In genomic region chr4:43743099-43743498, GRCm38 (mm10) we compare ENCODE assay signal across 25 mouse cellular contexts. TPM values are rescaled to one million over a fixed set of nuclear protein-coding genes. Genes with fewer than 3 reads are reported as not detected.
DNase-seq lines count a peak whose midpoint lies in the region; ATAC-seq and TF ChIP-seq lines count a peak whose summit lies in the region.
"Had no signal": no experiment of that assay in that cellular context is flagged by ENCODE, and none has a peak within 500 bp of the region (broad histone marks: within the 10 kb centered on the region; RNA-seq: fewer than 3 reads in every experiment).

No protein-coding gene starts in this region.

- 62% methylated on average over 1 of the region's 1 CpGs for WGBS in hindbrain, postnatal 0 days
- WGBS in hindbrain, embryonic 12.5 days: 73% methylated on average over 1 of the region's 1 CpGs

- H3K4me3 ChIP-seq in hindbrain, postnatal 0 days (ENCODE audit: low read length): no peak overlapping the region
- no peak overlapping the region for H3K4me3 ChIP-seq in hindbrain, embryonic 12.5 days
- H3K4me3 ChIP-seq in left cerebral cortex, adult 2 months: no peak overlapping the region
- H3K4me3 ChIP-seq in MEL (ENCODE audit: control insufficient read depth in 1 of 2, insufficient read depth in 1 of 2, low read depth in 2 of 2, low read length in 2 of 2): no peak overlapping the region
- H3K4me3 ChIP-seq: forebrain, embryonic 13.5 days; limb, embryonic 13.5 days; lung, embryonic 15.5 days; neural tube, embryonic 12.5 days had no signal

- ATAC-seq in hindbrain, postnatal 0 days: no peak
- no peak for ATAC-seq in hindbrain, embryonic 12.5 days (ENCODE audit: low FRiP score)
- ATAC-seq: forebrain, embryonic 13.5 days had no signal

- H3K27ac ChIP-seq in hindbrain, postnatal 0 days: no peak overlapping the region
- H3K27ac ChIP-seq in hindbrain, embryonic 12.5 days: no peak overlapping the region
- no peak overlapping the region for H3K27ac ChIP-seq in left cerebral cortex, adult 2 months
- H3K27ac ChIP-seq in MEL (ENCODE audit: control insufficient read depth, low read depth, low read length): no peak overlapping the region
- H3K27ac ChIP-seq: forebrain, embryonic 13.5 days; hindbrain, embryonic 14.5 days; limb, embryonic 13.5 days; lung, embryonic 15.5 days; neural tube, embryonic 12.5 days had no signal

- H3K9me3 ChIP-seq in hindbrain, postnatal 0 days (ENCODE audit: low read length): no peaks in the 10 kb centered on the region
- H3K9me3 ChIP-seq in hindbrain, embryonic 12.5 days (replicated peaks): no peaks in the 10 kb centered on the region
- no peaks in the 10 kb centered on the region for H3K9me3 ChIP-seq in MEL (replicated peaks; ENCODE audit: insufficient read depth, low read length)
- H3K9me3 ChIP-seq: forebrain, embryonic 13.5 days; G1E; limb, embryonic 13.5 days; lung, embryonic 15.5 days; neural tube, embryonic 12.5 days had no signal

- H3K4me2 ChIP-seq in hindbrain, postnatal 0 days (ENCODE audit: low read depth, low read length): no peak overlapping the region
- H3K4me2 ChIP-seq in hindbrain, embryonic 12.5 days (replicated peaks): no peak overlapping the region
- H3K4me2 ChIP-seq: forebrain, embryonic 13.5 days; hindbrain, embryonic 14.5 days; limb, embryonic 13.5 days; lung, embryonic 15.5 days; neural tube, embryonic 12.5 days had no signal

- no peak for TF ChIP-seq EP300 in MEL (IDR thresholded peaks at IDR 0.05; ENCODE audit: low read depth in 1 of 2, low read length in 2 of 2)

- TF ChIP-seq POLR2A in MEL (IDR thresholded peaks at IDR 0.05; ENCODE audit: control insufficient read depth in 1 of 2, insufficient read depth in 1 of 2, low read depth in 1 of 2, low read length in 2 of 2, poor library complexity in 1 of 2): no peak

- no peaks in the 10 kb centered on the region for H3K79me2 ChIP-seq in MEL (ENCODE audit: control insufficient read depth, insufficient read depth, low read length, poor library complexity)

- H3K9ac ChIP-seq in hindbrain, postnatal 0 days (replicated peaks; ENCODE audit: low read length): no peak overlapping the region
- no peak overlapping the region for H3K9ac ChIP-seq in hindbrain, embryonic 12.5 days
- H3K9ac ChIP-seq in MEL (ENCODE audit: control insufficient read depth, low read depth, low read length, poor library complexity, severe bottlenecking): no peak overlapping the region
- H3K9ac ChIP-seq: forebrain, embryonic 13.5 days; hindbrain, embryonic 14.5 days; limb, embryonic 13.5 days; lung, embryonic 15.5 days; neural tube, embryonic 12.5 days had no signal

- no peak for DNase-seq in hindbrain, postnatal 0 days (ENCODE audit: low spot score)
- no peak for DNase-seq in left cerebral cortex, adult 2 months (ENCODE audit: extremely low spot score in 1 of 2, low spot score in 2 of 2)
- no peak for DNase-seq in left cerebral cortex, adult 18-20 months (ENCODE audit: low spot score in 2 of 2)
- DNase-seq in 3T3-L1 (ENCODE audit: low read depth, low spot score): peak; percentile 59
- DNase-seq in MEL (ENCODE audit: low read depth, low spot score): no peak
- DNase-seq in frontal cortex, postnatal 36 days (ENCODE audit: low spot score in 2 of 2): no peak
- DNase-seq: adrenal gland, adult 8-10 months; cerebellum, adult 11 months; cerebellum, postnatal 14 days; thymus, postnatal 36 days had no signal

- TF ChIP-seq CTCF in hindbrain, postnatal 0 days (IDR thresholded peaks at IDR 0.05; ENCODE audit: low read depth): peak; percentile 23; the same call in 1 of the 2 replicates
- TF ChIP-seq CTCF in left cerebral cortex, adult 2 months (IDR thresholded peaks at IDR 0.05): peak; percentile 48
- TF ChIP-seq CTCF in MEL (IDR thresholded peaks at IDR 0.05 in 2 of 3, conservative IDR thresholded peaks at IDR 0.05 in 1 of 3; ENCODE audit: control insufficient read depth in 1 of 3, insufficient read depth in 1 of 3, low read depth in 2 of 3, low read length in 3 of 3, poor library complexity in 1 of 3, severe bottlenecking in 1 of 3): peak in 1 of 3 experiments; percentile 29; a peak in 2 of 6 replicates

- no peaks in the 10 kb centered on the region for H3K4me1 ChIP-seq in hindbrain, postnatal 0 days (ENCODE audit: insufficient read depth, low read length)
- no peaks in the 10 kb centered on the region for H3K4me1 ChIP-seq in hindbrain, embryonic 12.5 days
- H3K4me1 ChIP-seq in MEL (ENCODE audit: control insufficient read depth in 1 of 2, insufficient read depth in 2 of 2, low read length in 2 of 2): no peaks in the 10 kb centered on the region
- H3K4me1 ChIP-seq: forebrain, embryonic 13.5 days; neural tube, embryonic 12.5 days had no signal

- H3K36me3 ChIP-seq in hindbrain, postnatal 0 days (ENCODE audit: insufficient read depth, low read length): no peaks in the 10 kb centered on the region
- H3K36me3 ChIP-seq in hindbrain, embryonic 12.5 days: no peaks in the 10 kb centered on the region
- no peaks in the 10 kb centered on the region for H3K36me3 ChIP-seq in MEL (ENCODE audit: control insufficient read depth in 1 of 2, insufficient read depth in 2 of 2, low read length in 2 of 2)
- H3K36me3 ChIP-seq: G1E; limb, embryonic 13.5 days; lung, embryonic 15.5 days; neural tube, embryonic 12.5 days had no signal

- TF ChIP-seq RAD21 in MEL (IDR thresholded peaks at IDR 0.05; ENCODE audit: low read depth, low read length): peak; percentile 19

- no peaks in the 10 kb centered on the region for H3K27me3 ChIP-seq in hindbrain, postnatal 0 days (ENCODE audit: insufficient read depth, low read length)
- no peaks in the 10 kb centered on the region for H3K27me3 ChIP-seq in hindbrain, embryonic 12.5 days
- H3K27me3 ChIP-seq in MEL (ENCODE audit: control insufficient read depth in 1 of 2, insufficient read depth in 2 of 2, low read length in 2 of 2): peaks cover 8 to 23% of the 10 kb centered on the region in 2 experiments
- H3K27me3 ChIP-seq: forebrain, embryonic 13.5 days; limb, embryonic 13.5 days; lung, embryonic 15.5 days; neural tube, embryonic 12.5 days had no signal

- intact Hi-C loops in left cerebral cortex, adult 2 months (cut with DNase I): loop anchor here (10.0 kb wide), 1 partner anchor 242 kb away; the partner anchor contains the start of gene Ccin

TF ChIP-seq in MEL, 35 proteins besides CTCF, POLR2A, EP300 and RAD21:
- peak; percentile 31; the same call in 1 of the 2 replicates for TF ChIP-seq SMC3 (IDR thresholded peaks at IDR 0.05; ENCODE audit: low read depth, low read length)
- no peak for TF ChIP-seq CHD2 (IDR thresholded peaks at IDR 0.05; ENCODE audit: low read length)
- TF ChIP-seq ETS1 (IDR thresholded peaks at IDR 0.05; ENCODE audit: low read depth, low read length): no peak

RNA-seq across cellular contexts. Expression of gene Spaar, which starts 13.3 kb away (rescaled TPM):
- 0.10 and 0.22 TPM in 2 replicates for total RNA-seq in hindbrain, postnatal 0 days (2014; rRNA removed)
- polyA plus RNA-seq in hindbrain, postnatal 0 days (2015; fragmentation: Nextera tagmentation; extraction: Ambion mirVana): 0.08 and 0.13 TPM in 2 replicates
- polyA plus RNA-seq in hindbrain, embryonic 12.5 days (2016; fragmentation: Nextera tagmentation; extraction: Ambion mirVana): 0.05 and 0.13 TPM in 2 replicates
- total RNA-seq in left cerebral cortex, adult 2 months (2021): under 1 TPM; 0.63 to 1.00 TPM
- total RNA-seq in left cerebral cortex, adult 18-20 months (2021): 1 to 10 TPM in 1 of 2 experiments, under 1 TPM in 1; 0.44 to 1.1 TPM
- not detected in 2 replicates for total RNA-seq in MEL (2012; rRNA removed)
- not detected for polyA plus RNA-seq in MEL (2012; ENCODE audit: insufficient read depth in 1 of 2, insufficient read length in 2 of 2, low read depth in 1 of 2, low replicate concordance in 2 of 2, missing spikeins in 1 of 2)
- total RNA-seq: monocyte, adult 5-6 weeks had no signal
- polyA plus RNA-seq: forebrain, embryonic 13.5 days; G1E; neural tube, embryonic 12.5 days had no signal

RNA-seq across cellular contexts. Expression of gene Hrct1, which starts 16.1 kb away (rescaled TPM):
- total RNA-seq in hindbrain, postnatal 0 days (2014; rRNA removed): 0.73 and 1.8 TPM in 2 replicates
- 0.70 and 0.92 TPM in 2 replicates for polyA plus RNA-seq in hindbrain, postnatal 0 days (2015; fragmentation: Nextera tagmentation; extraction: Ambion mirVana)
- 0.21 and 0.28 TPM in 2 replicates for polyA plus RNA-seq in hindbrain, embryonic 12.5 days (2016; fragmentation: Nextera tagmentation; extraction: Ambion mirVana)
- 1 to 10 TPM in 1 of 2 experiments, under 1 TPM in 1; 0.87 to 1.1 TPM for total RNA-seq in left cerebral cortex, adult 2 months (2021)
- 1 to 10 TPM in 1 of 2 experiments, under 1 TPM in 1; 0.61 to 1.5 TPM for total RNA-seq in left cerebral cortex, adult 18-20 months (2021)
- not detected in 2 replicates for total RNA-seq in MEL (2012; rRNA removed)
- not detected for polyA plus RNA-seq in MEL (2012; ENCODE audit: insufficient read depth in 1 of 2, insufficient read length in 2 of 2, low read depth in 1 of 2, low replicate concordance in 2 of 2, missing spikeins in 1 of 2)
- total RNA-seq: monocyte, adult 5-6 weeks had no signal
- polyA plus RNA-seq: G1E had no signal

RNA-seq across cellular contexts. Expression of gene Olfr159, which starts 27.7 kb away (rescaled TPM):
- total RNA-seq in hindbrain, postnatal 0 days (2014; rRNA removed): not detected in 2 replicates
- not detected in 2 replicates for polyA plus RNA-seq in hindbrain, postnatal 0 days (2015; fragmentation: Nextera tagmentation; extraction: Ambion mirVana)
- not detected in 2 replicates for polyA plus RNA-seq in hindbrain, embryonic 12.5 days (2016; fragmentation: Nextera tagmentation; extraction: Ambion mirVana)
- not detected for total RNA-seq in left cerebral cortex, adult 2 months (2021)
- total RNA-seq in left cerebral cortex, adult 18-20 months (2021): not detected
- not detected in 2 replicates for total RNA-seq in MEL (2012; rRNA removed)
- not detected for polyA plus RNA-seq in MEL (2012; ENCODE audit: insufficient read depth in 1 of 2, insufficient read length in 2 of 2, low read depth in 1 of 2, low replicate concordance in 2 of 2, missing spikeins in 1 of 2)
- total RNA-seq: adrenal gland, adult 8-10 months; G1E; gastrocnemius, adult 18-20 months; heart, adult 18-20 months; heart, postnatal 14 days; left cerebral cortex, postnatal 10 days; monocyte, adult 5-6 weeks had no signal
- polyA plus RNA-seq: forebrain, embryonic 13.5 days; G1E; hindbrain, embryonic 14.5 days; kidney, embryonic 14.5 days; limb, embryonic 13.5 days; lung, embryonic 15.5 days; neural tube, embryonic 12.5 days; spleen, adult 2 months; testis, adult 2 months had no signal

RNA-seq across cellular contexts. Expression of gene Olfr71, which starts 33.0 kb away (rescaled TPM):
- total RNA-seq in hindbrain, postnatal 0 days (2014; rRNA removed): not detected in 2 replicates
- not detected in 2 replicates for polyA plus RNA-seq in hindbrain, postnatal 0 days (2015; fragmentation: Nextera tagmentation; extraction: Ambion mirVana)
- not detected in 2 replicates for polyA plus RNA-seq in hindbrain, embryonic 12.5 days (2016; fragmentation: Nextera tagmentation; extraction: Ambion mirVana)
- total RNA-seq in left cerebral cortex, adult 2 months (2021): not detected
- total RNA-seq in left cerebral cortex, adult 18-20 months (2021): under 1 TPM in 1 of 2 experiments, not detected in 1; 0.12 TPM
- total RNA-seq in MEL (2012; rRNA removed): not detected in 2 replicates
- polyA plus RNA-seq in MEL (2012; ENCODE audit: insufficient read depth in 1 of 2, insufficient read length in 2 of 2, low read depth in 1 of 2, low replicate concordance in 2 of 2, missing spikeins in 1 of 2): not detected
- total RNA-seq: adrenal gland, adult 8-10 months; gastrocnemius, adult 18-20 months; heart, adult 18-20 months; heart, postnatal 14 days; left cerebral cortex, postnatal 10 days; monocyte, adult 5-6 weeks had no signal
- polyA plus RNA-seq: forebrain, embryonic 13.5 days; G1E; hindbrain, embryonic 14.5 days; kidney, embryonic 14.5 days; limb, embryonic 13.5 days; lung, embryonic 15.5 days; neural tube, embryonic 12.5 days; spleen, adult 2 months; testis, adult 2 months had no signal

RNA-seq across cellular contexts. Expression of gene Olfr70, which starts 42.5 kb away (rescaled TPM):
- total RNA-seq in hindbrain, postnatal 0 days (2014; rRNA removed): 0.36 TPM in 1 of 2 replicates, not detected in the other
- not detected in 2 replicates for polyA plus RNA-seq in hindbrain, postnatal 0 days (2015; fragmentation: Nextera tagmentation; extraction: Ambion mirVana)
- polyA plus RNA-seq in hindbrain, embryonic 12.5 days (2016; fragmentation: Nextera tagmentation; extraction: Ambion mirVana): not detected in 2 replicates
- total RNA-seq in left cerebral cortex, adult 2 months (2021): not detected
- not detected for total RNA-seq in left cerebral cortex, adult 18-20 months (2021)
- not detected in 2 replicates for total RNA-seq in MEL (2012; rRNA removed)
- polyA plus RNA-seq in MEL (2012; ENCODE audit: insufficient read depth in 1 of 2, insufficient read length in 2 of 2, low read depth in 1 of 2, low replicate concordance in 2 of 2, missing spikeins in 1 of 2): not detected
- total RNA-seq: adrenal gland, adult 8-10 months; G1E; gastrocnemius, adult 18-20 months; heart, adult 18-20 months; heart, postnatal 14 days; left cerebral cortex, postnatal 10 days; monocyte, adult 5-6 weeks had no signal
- polyA plus RNA-seq: forebrain, embryonic 13.5 days; G1E; hindbrain, embryonic 14.5 days; kidney, embryonic 14.5 days; limb, embryonic 13.5 days; lung, embryonic 15.5 days; neural tube, embryonic 12.5 days; spleen, adult 2 months; testis, adult 2 months had no signal
